Mouse (Mus musculus) embryonic fibroblast, embryonic 13.5 days (primary cell): ENCODE measurements around the gene Evi2b.

Source experiments
- CTCF ChIP-seq: IDR thresholded peaks from 2 replicates; pipeline ENCODE4 v1.5.1; 2011; ENCODE audit warnings: mild to moderate bottlenecking, control low read depth, low read length, moderate library complexity, borderline replicate concordance; ENCODE audit not compliant: insufficient read depth
- POLR2A ChIP-seq: IDR thresholded peaks from 2 replicates; pipeline ENCODE4 v1.6.1; 2011; ENCODE audit warnings: low read depth, mild to moderate bottlenecking, control low read depth, low read length, moderate library complexity

GRCm38 (mm10) chr11:79503845-79504244 lies 19.7 kb downstream of the Evi2b start, which contains the start of gene Omg:
- TF ChIP-seq CTCF (no peak), POLR2A (no peak)
